In the genomic region with DNA sequence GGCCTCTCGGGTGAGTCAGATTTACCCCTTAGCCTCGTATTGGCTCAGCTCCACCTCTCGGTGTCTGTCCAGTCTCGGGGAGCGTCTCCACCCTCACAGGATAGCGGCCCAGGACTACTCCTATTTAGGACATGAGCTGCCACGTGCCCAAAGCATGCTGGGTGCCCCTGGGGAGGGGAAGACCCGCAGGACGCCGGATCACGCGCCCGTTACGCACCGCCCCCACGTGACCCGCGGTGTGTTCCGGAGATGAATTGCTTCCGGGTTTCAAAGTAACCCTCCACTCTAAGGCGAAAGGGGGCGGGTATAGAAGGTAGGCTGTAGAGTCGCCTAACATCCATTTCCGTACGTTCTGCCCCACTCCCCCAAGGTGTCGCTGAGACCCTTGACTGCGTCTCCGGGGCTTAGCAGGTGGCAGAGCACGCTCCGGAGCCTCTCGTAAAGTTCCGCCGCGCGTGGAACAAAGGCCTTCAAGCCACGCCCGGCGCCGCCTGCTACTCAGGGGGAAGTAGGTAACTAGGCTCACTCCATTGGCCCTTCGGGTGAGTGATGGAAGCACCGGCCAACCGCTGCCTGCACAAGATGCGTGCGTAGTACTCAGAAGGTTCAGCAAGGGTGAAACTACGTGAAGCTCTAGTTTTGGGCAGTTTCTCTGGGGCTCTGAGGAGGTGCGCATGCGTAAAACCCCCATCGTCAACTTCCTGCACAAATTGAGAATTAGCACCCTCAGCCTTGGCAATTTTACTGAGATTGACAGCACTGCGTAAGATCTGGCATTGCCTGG, we compare ENCODE assay signal across 8 mouse cellular contexts. TPM values are rescaled to one million over a fixed set of nuclear protein-coding genes. Genes with fewer than 3 reads are reported as not detected.
DNase-seq lines count a peak whose midpoint lies in the region; ATAC-seq and TF ChIP-seq lines count a peak whose summit lies in the region.

No protein-coding gene starts in this region.

- DNase-seq in gastrocnemius, adult 8-10 months (ENCODE audit: low spot score in 2 of 2), result peak; percentile 99
- DNase-seq in hindlimb bud, embryonic 11.5 days (ENCODE audit: extremely low spot score, low read depth, low spot score), result peak; percentile 96
- DNase-seq in left cerebral cortex, adult 8-10 months (ENCODE audit: low spot score in 2 of 2), result peak; percentile 99 to 100
- peak; percentile 100 for DNase-seq in right cerebral cortex, postnatal 10 days (ENCODE audit: low spot score in 2 of 2)
- DNase-seq in urinary bladder, postnatal 25 days (ENCODE audit: low spot score), result peak; percentile 96

- no peaks in the 10 kb centered on the region for H3K9me3 ChIP-seq in megakaryocyte, embryonic 14.5 days

- H3K4me1 ChIP-seq in cortical plate, adult 2 months (ENCODE audit: control insufficient read depth, insufficient read depth, low read length), result peaks cover 3% of the 10 kb centered on the region; the same call in 1 of the 2 replicates
- H3K4me1 ChIP-seq in megakaryocyte, embryonic 14.5 days, result peaks cover 25% of the 10 kb centered on the region

- TF ChIP-seq CTCF in cortical plate, adult 2 months (IDR thresholded peaks at IDR 0.05; ENCODE audit: extremely low read depth, insufficient read depth, low read length), result no peak

- TF ChIP-seq POLR2A in cortical plate, adult 2 months (IDR thresholded peaks at IDR 0.05; ENCODE audit: extremely low read depth, insufficient read depth, low read length), result peak; percentile 65

- peak; percentile 99 for ATAC-seq in activated CD4-positive, CD25-positive, alpha-beta regulatory T cell, adult 4 months

- H3K36me3 ChIP-seq in megakaryocyte, embryonic 14.5 days (replicated peaks; ENCODE audit: low read length), result peaks cover 29% of the 10 kb centered on the region

- peaks cover 13% of the 10 kb centered on the region for H3K27me3 ChIP-seq in megakaryocyte, embryonic 14.5 days (replicated peaks)

- H3K4me3 ChIP-seq in cortical plate, adult 2 months (ENCODE audit: insufficient read depth, low read length), result peak overlapping the region; percentile 55
- H3K4me3 ChIP-seq in megakaryocyte, embryonic 14.5 days (replicated peaks), result peak overlapping the region; percentile 98

- H3K27ac ChIP-seq in cortical plate, adult 2 months (ENCODE audit: insufficient read depth, low read length), result peak overlapping the region; percentile 93

RNA-seq across cellular contexts. Expression of a gene that starts 35.6 kb away (rescaled TPM):
- 10 to 100 TPM; 24.3 to 24.5 TPM for polyA plus RNA-seq in activated CD4-positive, CD25-positive, alpha-beta regulatory T cell, adult 4 months (2017; shearing (Covaris generic))
- 128 and 131 TPM in 2 replicates for polyA plus RNA-seq in cortical plate, adult 2 months (2012; rRNA removed)
- 100 to 1,000 TPM; 164 to 186 (median 172) TPM for total RNA-seq in gastrocnemius, adult 8-10 months (2022)
- 100 to 1,000 TPM; 190 to 208 (median 194) TPM for total RNA-seq in left cerebral cortex, adult 8-10 months (2022)
- 60.2 and 145 TPM in 2 replicates for polyA plus RNA-seq in megakaryocyte, embryonic 14.5 days (2012; ENCODE audit: insufficient read depth, low replicate concordance)

Comparison
In these comparisons a context has a peak if more than half of its experiments do, and no peak if none do; other contexts are left out.
1. Peak in every context shown above with its lines: DNase-seq, ATAC-seq, H3K4me3 ChIP-seq and H3K27ac ChIP-seq.